Comparison of ENCODE assay signal across 25 mouse cellular contexts in the genomic region with DNA sequence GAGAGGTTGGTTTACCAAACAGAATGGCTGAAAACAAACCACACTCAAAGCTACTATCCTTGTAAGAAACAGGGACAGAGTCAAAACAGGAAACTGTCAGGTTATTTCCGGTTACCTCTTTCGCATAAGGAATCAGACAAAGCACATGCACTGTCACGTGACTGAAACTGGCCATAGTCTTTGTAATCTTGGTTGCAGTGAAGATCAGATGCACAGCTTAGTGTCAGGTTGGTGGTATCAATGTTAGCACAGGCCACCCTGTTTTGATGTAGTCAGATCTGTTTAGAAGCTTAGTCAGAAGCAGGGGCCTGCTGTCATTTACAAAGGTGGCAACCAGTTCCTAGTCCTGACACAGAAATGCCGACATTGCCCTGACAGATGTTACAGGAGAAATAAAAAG. TPM values are rescaled to one million over a fixed set of nuclear protein-coding genes. Genes with fewer than 3 reads are reported as not detected.
DNase-seq lines count a peak whose midpoint lies in the region; ATAC-seq and TF ChIP-seq lines count a peak whose summit lies in the region.
"Had no signal": no experiment of that assay in that cellular context is flagged by ENCODE, and none has a peak within 500 bp of the region (broad histone marks: within the 10 kb centered on the region; RNA-seq: fewer than 3 reads in every experiment).

No protein-coding gene starts in this region.

- ATAC-seq in megakaryocyte progenitor cell, adult 5-6 weeks (replicated peaks; ENCODE audit: poor library complexity): peak; percentile 18; the same call in 1 of the 2 replicates
- ATAC-seq: forebrain, embryonic 14.5 days; lung, postnatal 0 days; midbrain, embryonic 16.5 days had no signal

- TF ChIP-seq RAD21 in CH12.LX (IDR thresholded peaks at IDR 0.05; ENCODE audit: low read depth, low read length): no peak

- TF ChIP-seq POLR2A in CH12.LX (IDR thresholded peaks at IDR 0.05; ENCODE audit: low read depth, low read length): no peak

- in situ Hi-C loops in CH12.LX (cut with MboI; ENCODE audit: low pct_ligation_motif_present, low pct_unique_long_range_greater_than_20kb, low sequenced_read_pairs): loop anchor here (25.0 kb wide), 1 partner anchor 1104 kb away; a partner anchor contains a TSS

- dilution Hi-C loops in CH12.LX (cut with MboI; ENCODE audit: extremely low pct_ligation_motif_present, extremely low pct_unique_long_range_greater_than_20kb, low sequenced_read_pairs): no loop called here

- H3K36me3 ChIP-seq in CH12.LX (replicated peaks in 1 of 2; ENCODE audit: control insufficient read depth in 1 of 2, insufficient read depth in 1 of 2, low read length in 1 of 2): no peaks in the 10 kb centered on the region
- H3K36me3 ChIP-seq: hindbrain, embryonic 15.5 days; limb, embryonic 15.5 days; liver, embryonic 15.5 days; midbrain, embryonic 10.5 days had no signal

- peak; percentile 40; the same call in 1 of the 2 replicates for TF ChIP-seq EP300 in CH12.LX (IDR thresholded peaks at IDR 0.05; ENCODE audit: low read length)

- H3K79me2 ChIP-seq in CH12.LX (replicated peaks; ENCODE audit: control insufficient read depth, extremely low read depth, insufficient read depth, poor library complexity, severe bottlenecking): no peaks in the 10 kb centered on the region

- no peaks in the 10 kb centered on the region for H3K27me3 ChIP-seq in CH12.LX (replicated peaks)
- H3K27me3 ChIP-seq: hindbrain, embryonic 15.5 days; limb, embryonic 15.5 days had no signal

- H3K4me3 ChIP-seq in CH12.LX (replicated peaks in 1 of 3; ENCODE audit: low read depth in 2 of 3, low read length in 2 of 3, poor library complexity in 1 of 3): no peak overlapping the region
- H3K4me3 ChIP-seq: hindbrain, embryonic 15.5 days; limb, embryonic 15.5 days; liver, embryonic 15.5 days; midbrain, embryonic 10.5 days; myocyte had no signal

- no peak overlapping the region for H3K4me2 ChIP-seq in CH12.LX (ENCODE audit: insufficient read depth, low read depth, poor library complexity, severe bottlenecking)
- H3K4me2 ChIP-seq: hindbrain, embryonic 15.5 days; limb, embryonic 15.5 days; liver, embryonic 15.5 days had no signal

- no peak overlapping the region for H3K27ac ChIP-seq in CH12.LX (ENCODE audit: insufficient read depth, low read depth)
- H3K27ac ChIP-seq: hindbrain, embryonic 15.5 days; limb, embryonic 15.5 days; liver, embryonic 15.5 days; macrophage; midbrain, embryonic 10.5 days; stomach, postnatal 0 days had no signal

- no peak for TF ChIP-seq CTCF in CH12.LX (conservative IDR thresholded peaks at IDR 0.05 in 1 of 2, IDR thresholded peaks at IDR 0.05 in 1 of 2; ENCODE audit: low read depth in 2 of 2, low read length in 2 of 2)

- H3K9me3 ChIP-seq in CH12.LX (replicated peaks; ENCODE audit: low read length): no peaks in the 10 kb centered on the region
- H3K9me3 ChIP-seq: hindbrain, embryonic 15.5 days; limb, embryonic 15.5 days; liver, embryonic 15.5 days; midbrain, embryonic 10.5 days had no signal

- H3K9ac ChIP-seq in CH12.LX (ENCODE audit: insufficient read depth, low read depth): no peak overlapping the region
- H3K9ac ChIP-seq: hindbrain, embryonic 15.5 days; limb, embryonic 15.5 days; liver, embryonic 15.5 days had no signal

- DNase-seq in thymus, postnatal 0 days (ENCODE audit: low spot score): peak; percentile 39
- no peak for DNase-seq in thymus, adult 18-20 months
- peak; percentile 45 for DNase-seq in CH12.LX (ENCODE audit: extremely low read depth)
- no peak for DNase-seq in gastrocnemius, postnatal 14 days
- DNase-seq in right cerebral cortex, postnatal 25 days: no peak
- no peak for DNase-seq in urinary bladder, adult 2 months (ENCODE audit: low spot score)
- DNase-seq: adrenal gland, postnatal 10 days; cerebellum, adult 2 months; cerebellum, postnatal 36 days; gastrocnemius, postnatal 25 days; heart, postnatal 4 days; kidney, adult 11 months; left cerebral cortex, postnatal 4 days; right cerebral cortex, adult 18-20 months had no signal

- intact Hi-C loops in gastrocnemius, postnatal 14 days (cut with DNase I; ENCODE audit: low total_unique reads): no loop called here

- peaks cover 6 to 12% of the 10 kb centered on the region in 2 experiments for H3K4me1 ChIP-seq in CH12.LX (ENCODE audit: control insufficient read depth in 1 of 2, insufficient read depth in 2 of 2)
- H3K4me1 ChIP-seq: hindbrain, embryonic 15.5 days; limb, embryonic 15.5 days; midbrain, embryonic 10.5 days had no signal

TF ChIP-seq in CH12.LX, 34 proteins besides CTCF, POLR2A, EP300 and RAD21:
- TF ChIP-seq IRF4 (IDR thresholded peaks at IDR 0.05; ENCODE audit: low read depth, low read length): peak; percentile 41; the same call in 1 of the 2 replicates
- no peak for TF ChIP-seq MXI1 (IDR thresholded peaks at IDR 0.05; ENCODE audit: low read depth, low read length)
- TF ChIP-seq ETS1 (conservative IDR thresholded peaks at IDR 0.05; ENCODE audit: low read depth, low read length): no peak
- TF ChIP-seq SMC3 (IDR thresholded peaks at IDR 0.05; ENCODE audit: low read depth, low read length): no peak
- no peak for TF ChIP-seq ZC3H11A (IDR thresholded peaks at IDR 0.05; ENCODE audit: low read depth, low read length)
- TF ChIP-seq ELF1 (IDR thresholded peaks at IDR 0.05; ENCODE audit: low read depth, low read length): no peak
- TF ChIP-seq MAX (IDR thresholded peaks at IDR 0.05; ENCODE audit: low read length): peak; percentile 86
- no peak for TF ChIP-seq MAFK (IDR thresholded peaks at IDR 0.05; ENCODE audit: insufficient replicate concordance, low read length)
- TF ChIP-seq USF2 (conservative IDR thresholded peaks at IDR 0.05; ENCODE audit: low read depth, low read length): peak; percentile 82
- TF ChIP-seq CHD2 (IDR thresholded peaks at IDR 0.05; ENCODE audit: low read length): no peak
- peak; percentile 77 for TF ChIP-seq USF1 (IDR thresholded peaks at IDR 0.05; ENCODE audit: low read depth, low read length)
- no peak for TF ChIP-seq KAT2A (IDR thresholded peaks at IDR 0.05; ENCODE audit: insufficient replicate concordance, low read length)
- peak; percentile 92 for TF ChIP-seq BHLHE40 (IDR thresholded peaks at IDR 0.05; ENCODE audit: low read depth, low read length)
- TF ChIP-seq MEF2A (IDR thresholded peaks at IDR 0.05; ENCODE audit: borderline replicate concordance, low read depth, low read length): 0 out of 2 replicates have a peak, but pooled peaks have one; percentile 13
- TF ChIP-seq MAZ (IDR thresholded peaks at IDR 0.05; ENCODE audit: low read depth, low read length): no peak
- peak; percentile 20; the same call in 1 of the 2 replicates for TF ChIP-seq HCFC1 (IDR thresholded peaks at IDR 0.05; ENCODE audit: low read depth, low read length)
- 0 out of 2 replicates have a peak, but pooled peaks have one; percentile 17 for TF ChIP-seq JUND (conservative IDR thresholded peaks at IDR 0.05; ENCODE audit: low read depth, low read length)
- no peak for TF ChIP-seq RCOR1 (conservative IDR thresholded peaks at IDR 0.05; ENCODE audit: low read depth, low read length)
- TF ChIP-seq MYC (IDR thresholded peaks at IDR 0.05; ENCODE audit: low read depth, low read length): peak; percentile 69; the same call in 1 of the 2 replicates

RNA-seq across cellular contexts. Expression of a gene that starts 51.4 kb away (rescaled TPM):
- 6.6 and 8.3 TPM in 2 replicates for polyA plus RNA-seq in thymus, postnatal 0 days (2015; fragmentation: Nextera tagmentation; extraction: Ambion mirVana)
- 0.17 and 0.21 TPM in 2 replicates for total RNA-seq in CH12.LX (2012; rRNA removed)
- 0.26 TPM in 1 of 2 replicates, not detected in the other for total RNA-seq in CH12.LX (2014; rRNA removed)
- polyA plus RNA-seq in CH12.LX (2012; ENCODE audit: insufficient read length, low read depth): 0.55 TPM in 1 of 2 replicates, not detected in the other
- not detected in 2 replicates for total RNA-seq in megakaryocyte progenitor cell, adult 5-6 weeks (2015)
- total RNA-seq in megakaryocyte progenitor cell, adult 5-6 weeks (2017): not detected in 2 replicates
- total RNA-seq in gastrocnemius, postnatal 14 days (2021): 10 to 100 TPM; 11.1 to 24.4 TPM
- 38.4 and 57.2 TPM in 2 replicates for polyA plus RNA-seq in urinary bladder, adult 2 months (2012; rRNA removed)
- polyA plus RNA-seq: liver, embryonic 15.5 days had no signal

RNA-seq across cellular contexts. Expression of a gene that starts 56.0 kb away (rescaled TPM):
- polyA plus RNA-seq in thymus, postnatal 0 days (2015; fragmentation: Nextera tagmentation; extraction: Ambion mirVana): 76.1 and 78.6 TPM in 2 replicates
- total RNA-seq in CH12.LX (2012; rRNA removed): 37.9 and 44.4 TPM in 2 replicates
- 48.9 and 54.3 TPM in 2 replicates for total RNA-seq in CH12.LX (2014; rRNA removed)
- 110 and 117 TPM in 2 replicates for polyA plus RNA-seq in CH12.LX (2012; ENCODE audit: insufficient read length, low read depth)
- 1.3 and 2.6 TPM in 2 replicates for total RNA-seq in megakaryocyte progenitor cell, adult 5-6 weeks (2015)
- total RNA-seq in megakaryocyte progenitor cell, adult 5-6 weeks (2017): 3.0 and 4.7 TPM in 2 replicates
- under 1 TPM; 0.29 to 0.57 TPM for total RNA-seq in gastrocnemius, postnatal 14 days (2021)
- polyA plus RNA-seq in urinary bladder, adult 2 months (2012; rRNA removed): 170 and 177 TPM in 2 replicates

Comparison
In these comparisons a context has a peak if more than half of its experiments do, and no peak if none do; other contexts are left out.
1. DNase-seq: peak in thymus, postnatal 0 days (single experiment) and CH12.LX (single experiment); none in thymus, adult 18-20 months (0 of 2), gastrocnemius, postnatal 14 days (single experiment), right cerebral cortex, postnatal 25 days (single experiment) and urinary bladder, adult 2 months (single experiment).
2. RNA of a gene that starts 51.4 kb away (total RNA-seq): 11.1 to 24.4 TPM in gastrocnemius, postnatal 14 days; 0.17 to 0.26 TPM in CH12.LX and not detected in megakaryocyte progenitor cell, adult 5-6 weeks; every median in the first group is over 4 times any median in the second.
3. RNA of a gene that starts 56.0 kb away (total RNA-seq): 37.9 to 54.3 TPM in CH12.LX; 1.3 to 4.7 TPM in megakaryocyte progenitor cell, adult 5-6 weeks and 0.29 to 0.57 TPM in gastrocnemius, postnatal 14 days; every median in the first group is over 4 times any median in the second.